Mouse (Mus musculus): ENCODE results near the gene Myh14. TPM values are rescaled to one million over a fixed set of nuclear protein-coding genes. Genes with fewer than 3 reads are reported as not detected.

Myh14 gene
- total and polyA plus RNA-seq, 3 experiments: under 0.01 to 0.08 TPM; not detected in 1

DNA sequence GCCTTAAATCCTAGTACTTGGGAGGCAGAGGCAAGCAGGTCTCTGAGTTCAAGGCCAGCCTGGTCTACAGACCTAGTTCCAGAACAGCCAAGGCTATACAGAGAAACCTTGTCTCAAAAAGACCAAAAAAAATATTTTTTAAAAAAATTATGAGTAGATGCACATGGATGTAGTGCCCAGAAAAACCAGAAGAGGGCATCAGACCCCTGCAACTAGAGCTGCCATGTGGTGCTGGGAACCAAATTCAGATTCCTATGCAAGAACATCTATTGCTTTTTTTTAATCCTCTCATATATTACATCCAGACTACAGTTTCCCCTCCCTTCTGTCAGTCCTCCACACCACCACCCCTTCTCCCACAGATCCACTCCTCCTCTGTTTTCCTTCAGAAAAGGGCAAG lies 35.7 kb upstream of the Myh14 start:
- TF ChIP-seq SMC3 (IDR thresholded peaks at IDR 0.05; ENCODE audit: low read depth, low read length) (peak; percentile 30), CTCF (IDR thresholded peaks at IDR 0.05 in 2 of 3, conservative IDR thresholded peaks at IDR 0.05 in 1 of 3; ENCODE audit: control insufficient read depth in 1 of 3, insufficient read depth in 1 of 3, low read depth in 2 of 3, low read length in 3 of 3, poor library complexity in 1 of 3, severe bottlenecking in 1 of 3) (peak in 2 of 3 experiments; percentile 23 to 26; a peak in 3 of 6 replicates), MYC (IDR thresholded peaks at IDR 0.05; ENCODE audit: low read depth, low read length) (0 out of 2 replicates have a peak, but pooled peaks have one; percentile 36), TCF12 (IDR thresholded peaks at IDR 0.05; ENCODE audit: low read depth, low read length) (no peak), ZNF384 (IDR thresholded peaks at IDR 0.05; ENCODE audit: low read depth, low read length) (0 out of 2 replicates have a peak, but pooled peaks have one; percentile 6), GATA1 (IDR thresholded peaks at IDR 0.05; ENCODE audit: low read depth, low read length) (no peak), RAD21 (IDR thresholded peaks at IDR 0.05; ENCODE audit: low read depth, low read length) (peak; percentile 38)
- Histone ChIP-seq H3K9ac (ENCODE audit: control insufficient read depth, low read depth, low read length, poor library complexity, severe bottlenecking) (no peak overlapping the region), H3K36me3 (ENCODE audit: control insufficient read depth in 1 of 2, insufficient read depth in 2 of 2, low read length in 2 of 2) (no peaks in the 10 kb centered on the region), H3K27me3 (ENCODE audit: control insufficient read depth in 1 of 2, insufficient read depth in 2 of 2, low read length in 2 of 2) (no peaks in the 10 kb centered on the region; a peak in 1 of 4 replicates), H3K27ac (ENCODE audit: control insufficient read depth, low read depth, low read length) (no peak overlapping the region), H3K4me1 (ENCODE audit: control insufficient read depth in 1 of 2, insufficient read depth in 2 of 2, low read length in 2 of 2) (no peaks in the 10 kb centered on the region), H3K4me3 (ENCODE audit: control insufficient read depth in 1 of 2, insufficient read depth in 1 of 2, low read depth in 2 of 2, low read length in 2 of 2) (no peak overlapping the region), H3K9me3 (replicated peaks; ENCODE audit: insufficient read depth, low read length) (no peaks in the 10 kb centered on the region), H3K79me2 (ENCODE audit: control insufficient read depth, insufficient read depth, low read length, poor library complexity) (no peaks in the 10 kb centered on the region)
- DNase-seq (ENCODE audit: low read depth, low spot score): peak; percentile 24

DNA sequence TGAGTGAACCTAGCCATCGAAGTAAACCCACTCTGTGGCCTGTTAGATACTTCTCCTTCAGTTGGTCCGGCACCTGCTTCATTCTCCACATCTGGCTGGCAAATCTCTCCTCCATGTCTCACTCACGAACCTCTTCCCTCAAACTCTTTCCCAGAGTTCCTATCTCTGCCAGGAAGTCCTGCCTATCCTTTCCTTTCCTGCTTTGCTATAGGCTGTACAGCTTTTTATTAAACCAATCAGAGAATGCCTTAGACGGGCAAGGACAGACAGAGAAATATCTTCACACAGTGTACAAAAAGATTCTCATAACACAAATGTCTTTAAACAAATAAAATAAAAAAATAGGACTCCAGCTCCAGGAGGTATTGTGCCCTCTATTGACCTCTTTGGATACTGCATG lies 34.4 kb upstream of the Myh14 start:
- TF ChIP-seq TBP (IDR thresholded peaks at IDR 0.05; ENCODE audit: low read depth, low read length) (no peak), ZMIZ1 (IDR thresholded peaks at IDR 0.05; ENCODE audit: low read depth, low read length) (no peak), ELF1 (IDR thresholded peaks at IDR 0.05; ENCODE audit: low read depth, low read length) (no peak), POLR2AphosphoS5 (IDR thresholded peaks at IDR 0.05; ENCODE audit: borderline replicate concordance, low read depth, low read length) (no peak), GATA1 (IDR thresholded peaks at IDR 0.05; ENCODE audit: low read depth, low read length) (no peak), CHD1 (IDR thresholded peaks at IDR 0.05; ENCODE audit: low read depth, low read length) (no peak)
- Histone ChIP-seq H3K9ac (ENCODE audit: control insufficient read depth, low read depth, low read length, poor library complexity, severe bottlenecking) (no peak overlapping the region), H3K9me3 (replicated peaks; ENCODE audit: insufficient read depth, low read length) (no peaks in the 10 kb centered on the region), H3K36me3 (ENCODE audit: control insufficient read depth in 1 of 2, insufficient read depth in 2 of 2, low read length in 2 of 2) (no peaks in the 10 kb centered on the region), H3K27me3 (ENCODE audit: control insufficient read depth in 1 of 2, insufficient read depth in 2 of 2, low read length in 2 of 2) (no peaks in the 10 kb centered on the region; a peak in 1 of 4 replicates), H3K4me3 (ENCODE audit: control insufficient read depth in 1 of 2, insufficient read depth in 1 of 2, low read depth in 2 of 2, low read length in 2 of 2) (no peak overlapping the region), H3K4me1 (ENCODE audit: control insufficient read depth in 1 of 2, insufficient read depth in 2 of 2, low read length in 2 of 2) (no peaks in the 10 kb centered on the region), H3K27ac (ENCODE audit: control insufficient read depth, low read depth, low read length) (no peak overlapping the region), H3K79me2 (ENCODE audit: control insufficient read depth, insufficient read depth, low read length, poor library complexity) (no peaks in the 10 kb centered on the region)
- no peak for DNase-seq (ENCODE audit: low read depth, low spot score)

DNA sequence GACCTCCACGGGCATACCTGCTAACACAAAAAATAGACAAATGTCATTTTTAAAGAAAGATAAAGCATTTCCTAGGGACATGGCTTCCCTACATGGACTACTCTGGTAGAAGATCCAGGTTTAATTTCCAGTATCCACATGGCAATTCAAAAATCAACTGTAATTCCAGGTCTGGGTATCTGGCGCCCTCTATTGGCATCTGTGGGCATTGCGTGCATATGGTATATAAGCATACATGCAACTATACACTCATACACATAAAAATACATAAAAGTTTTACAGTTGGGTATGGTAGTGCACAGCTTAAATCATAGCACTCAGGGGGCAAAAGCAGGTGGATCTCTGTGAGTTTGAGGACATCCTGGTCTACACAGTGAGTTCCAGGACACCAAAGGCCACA lies 33.7 kb upstream of the Myh14 start:
- H3K79me2 ChIP-seq (ENCODE audit: control insufficient read depth, insufficient read depth, low read length, poor library complexity): no peaks in the 10 kb centered on the region
- no peaks in the 10 kb centered on the region for H3K9me3 ChIP-seq (replicated peaks; ENCODE audit: insufficient read depth, low read length)
- no peak overlapping the region for H3K4me3 ChIP-seq (ENCODE audit: control insufficient read depth in 1 of 2, insufficient read depth in 1 of 2, low read depth in 2 of 2, low read length in 2 of 2)
- H3K27ac ChIP-seq (ENCODE audit: control insufficient read depth, low read depth, low read length): no peak overlapping the region
- H3K4me1 ChIP-seq (ENCODE audit: control insufficient read depth in 1 of 2, insufficient read depth in 2 of 2, low read length in 2 of 2): no peaks in the 10 kb centered on the region
- H3K27me3 ChIP-seq (ENCODE audit: control insufficient read depth in 1 of 2, insufficient read depth in 2 of 2, low read length in 2 of 2): no peaks in the 10 kb centered on the region
- no peaks in the 10 kb centered on the region for H3K36me3 ChIP-seq (ENCODE audit: control insufficient read depth in 1 of 2, insufficient read depth in 2 of 2, low read length in 2 of 2)
- TF ChIP-seq ZC3H11A (IDR thresholded peaks at IDR 0.05; ENCODE audit: low read depth, low read length): no peak
- no peak for TF ChIP-seq MYC (IDR thresholded peaks at IDR 0.05; ENCODE audit: low read depth, low read length)
- no peak for TF ChIP-seq POLR2AphosphoS2 (IDR thresholded peaks at IDR 0.05; ENCODE audit: low read length)
- no peak for TF ChIP-seq TAL1 (IDR thresholded peaks at IDR 0.05; ENCODE audit: low read length)
- no peak for TF ChIP-seq UBTF (IDR thresholded peaks at IDR 0.05; ENCODE audit: borderline replicate concordance, insufficient read depth, low read depth, low read length)
- peak; percentile 38 to 70 (median 55) for TF ChIP-seq CTCF (IDR thresholded peaks at IDR 0.05 in 2 of 3, conservative IDR thresholded peaks at IDR 0.05 in 1 of 3; ENCODE audit: control insufficient read depth in 1 of 3, insufficient read depth in 1 of 3, low read depth in 2 of 3, low read length in 3 of 3, poor library complexity in 1 of 3, severe bottlenecking in 1 of 3)
- no peak for TF ChIP-seq MYB (IDR thresholded peaks at IDR 0.05; ENCODE audit: low read depth, low read length)
- no peak for TF ChIP-seq MAX (IDR thresholded peaks at IDR 0.05; ENCODE audit: low read length)
- TF ChIP-seq ZKSCAN1 (IDR thresholded peaks at IDR 0.05; ENCODE audit: low read depth, low read length): no peak
- TF ChIP-seq MEF2A (IDR thresholded peaks at IDR 0.05; ENCODE audit: extremely low read depth, insufficient replicate concordance, low read depth, low read length, poor library complexity, severe bottlenecking): no peak
- TF ChIP-seq NRF1 (IDR thresholded peaks at IDR 0.05; ENCODE audit: insufficient read depth, low read depth, low read length, poor library complexity, severe bottlenecking): no peak
- no peak for TF ChIP-seq USF1 (IDR thresholded peaks at IDR 0.05; ENCODE audit: low read depth, low read length)
- TF ChIP-seq SMC3 (IDR thresholded peaks at IDR 0.05; ENCODE audit: low read depth, low read length): 0 out of 2 replicates have a peak, but pooled peaks have one; percentile 6
- peak; percentile 26 for TF ChIP-seq RAD21 (IDR thresholded peaks at IDR 0.05; ENCODE audit: low read depth, low read length)
- no peak for TF ChIP-seq EP300 (IDR thresholded peaks at IDR 0.05; ENCODE audit: low read depth in 1 of 2, low read length in 2 of 2)
- no peak overlapping the region for H3K9ac ChIP-seq (ENCODE audit: control insufficient read depth, low read depth, low read length, poor library complexity, severe bottlenecking)
- peak; percentile 32 for DNase-seq (ENCODE audit: low read depth, low spot score)

Data from MEL (cell line).